Mouse (Mus musculus) brown adipose tissue, adult 24 weeks (tissue): ENCODE data around the gene Palld. TPM values are rescaled to one million over a fixed set of nuclear protein-coding genes. Genes with fewer than 3 reads are reported as not detected.

Experiments used
- H3K27ac ChIP-seq: fragments of 200-500 bp; replicated peaks from 2 replicates; pipeline ENCODE4 v1.5.1; 2012; ENCODE audit warnings: low read depth, mild to moderate bottlenecking, low read length
- H3K4me1 ChIP-seq: fragments of 200-500 bp; 2 replicates; pipeline ENCODE4 v1.6.1; 2012; ENCODE audit warnings: low read length, mixed read lengths; ENCODE audit not compliant: control insufficient read depth, insufficient read depth, insufficient read length
- H3K4me3 ChIP-seq: fragments of 200-500 bp; 2 replicates; pipeline ENCODE4 v1.5.1; 2012; ENCODE audit warnings: low read depth, mild to moderate bottlenecking, low read length, moderate library complexity; ENCODE audit not compliant: insufficient read depth
- polyA plus RNA-seq: library from polyadenylated mRNA; stranded (reverse); fragments of >200 nt; gene quantifications from 2 replicates; pipeline ENCODE4 v1.2.4, GENCODE M21; 2012; ENCODE audit not compliant: missing spikeins, insufficient read depth, insufficient read length

The Palld gene
- polyA plus RNA-seq, 1 experiment, result 14.7 TPM

- Histone ChIP-seq H3K4me3 (no peak overlapping the region), H3K27ac (no peak overlapping the region), H3K4me1 (peaks cover 18% of the 10 kb centered on the region)
Observed at GRCm38 (mm10) chr8:61557036-61557435, 345.5 kb downstream of the Palld start.

- Histone ChIP-seq H3K27ac (no peak overlapping the region), H3K4me1 (peaks cover 18% of the 10 kb centered on the region), H3K4me3 (no peak overlapping the region)
Observed at GRCm38 (mm10) chr8:61556219-61556618, 346.3 kb downstream of the Palld start.

DNA sequence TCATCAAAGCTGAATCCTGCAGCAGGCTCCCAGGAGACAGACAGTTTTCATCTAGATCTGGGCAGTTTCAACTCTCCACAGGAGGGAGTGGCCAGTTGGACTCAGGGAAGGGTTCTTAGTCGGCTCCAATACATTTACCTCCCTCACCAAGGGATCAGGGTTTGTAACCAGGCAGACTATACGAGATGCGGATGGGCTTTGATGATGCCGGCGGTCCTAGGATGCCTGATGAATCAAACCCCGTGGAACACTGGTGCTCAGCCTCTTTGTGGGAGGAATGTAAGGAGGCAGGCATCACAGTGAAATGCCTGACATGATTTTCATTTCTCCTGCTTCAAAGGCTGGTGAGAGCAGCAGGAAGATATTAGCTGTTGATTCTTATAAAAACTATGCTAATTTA lies 347.1 kb downstream of the Palld start:
- H3K27ac ChIP-seq, result no peak overlapping the region

GRCm38 (mm10) chr8:61552755-61553402 lies 349.6 kb downstream of the Palld start:
- Histone ChIP-seq H3K27ac (no peak overlapping the region), H3K4me3 (no peak overlapping the region), H3K4me1 (peaks cover 5% of the 10 kb centered on the region)

More for the DNA sequence above, 347.1 kb downstream of the Palld start:
- peaks cover 17% of the 10 kb centered on the region for H3K4me1 ChIP-seq
- H3K4me3 ChIP-seq, result no peak overlapping the region

- peaks cover 2% of the 10 kb centered on the region; the same call in 1 of the 2 replicates for H3K4me1 ChIP-seq
- H3K27ac ChIP-seq, result no peak overlapping the region
- H3K4me3 ChIP-seq, result no peak overlapping the region
Observed at GRCm38 (mm10) chr8:61552221-61552620, 350.3 kb downstream of the Palld start.

DNA sequence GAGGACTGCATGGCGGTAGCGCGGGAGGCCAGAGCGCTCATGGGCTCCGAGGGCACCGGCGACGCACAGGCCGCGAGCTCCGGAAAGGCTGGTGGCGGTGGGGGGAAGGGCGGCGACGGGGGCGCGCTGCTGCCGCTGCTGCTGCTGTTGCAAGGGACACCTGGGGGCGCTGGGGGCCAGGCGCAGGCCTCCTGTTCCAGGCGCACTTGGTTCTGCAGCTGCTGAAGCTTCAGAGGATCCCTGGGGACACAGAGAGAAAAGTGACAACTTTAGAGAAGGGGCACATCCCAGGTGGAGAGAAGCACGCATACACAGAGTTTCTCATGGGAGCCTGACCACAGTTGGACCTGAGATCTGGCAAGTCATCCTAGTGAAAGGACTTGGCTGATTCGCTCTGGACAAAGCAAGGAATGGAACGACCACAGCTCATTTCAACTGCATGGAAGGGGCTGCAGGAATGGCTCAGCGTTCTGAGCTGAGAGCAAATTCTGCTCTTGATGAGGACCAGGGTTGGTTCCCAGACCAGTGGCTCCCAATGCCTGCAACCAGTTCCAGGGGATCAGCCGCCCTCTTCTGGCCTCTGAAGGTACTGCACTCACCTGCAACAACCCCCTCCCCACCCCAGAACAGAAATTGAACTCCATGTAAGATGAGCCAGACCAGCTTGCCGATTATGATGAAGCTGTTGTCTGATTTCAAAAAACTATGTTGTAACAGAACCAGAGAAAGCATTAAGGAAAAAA lies 352.3 kb downstream of the Palld start:
- Histone ChIP-seq H3K27ac (no peak overlapping the region), H3K4me1 (no peaks in the 10 kb centered on the region), H3K4me3 (no peak overlapping the region)

DNA sequence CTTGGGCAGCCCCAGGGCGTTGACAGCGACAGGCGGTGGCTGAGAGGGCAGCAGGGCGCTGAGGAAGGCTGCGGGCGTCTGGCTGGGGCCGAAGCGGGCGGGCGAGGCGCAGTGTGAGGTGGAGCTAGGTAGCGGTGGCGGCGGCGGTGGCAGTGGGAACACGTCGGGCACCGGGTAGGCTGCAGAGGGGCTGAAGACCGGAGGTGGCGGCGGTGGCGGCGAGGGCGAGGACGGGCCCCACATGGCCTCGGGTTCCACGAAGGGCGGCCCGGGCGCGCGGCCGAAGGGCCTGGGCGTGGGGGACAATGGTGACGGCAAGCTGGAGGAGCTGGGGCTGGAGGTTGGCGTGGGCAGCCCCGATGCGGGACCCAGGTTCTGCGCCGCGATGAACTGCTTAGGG lies 352.9 kb downstream of the Palld start:
- Histone ChIP-seq H3K27ac (no peak overlapping the region), H3K4me1 (no peaks in the 10 kb centered on the region)

GRCm38 (mm10) chr8:61539828-61540500 lies 362.5 kb downstream of the Palld start:
- no peak overlapping the region for H3K27ac ChIP-seq
- H3K4me1 ChIP-seq, result peaks cover 3% of the 10 kb centered on the region; the same call in 1 of the 2 replicates
- no peak overlapping the region for H3K4me3 ChIP-seq

More for the DNA sequence above, 352.9 kb downstream of the Palld start:
- no peak overlapping the region for H3K4me3 ChIP-seq

DNA sequence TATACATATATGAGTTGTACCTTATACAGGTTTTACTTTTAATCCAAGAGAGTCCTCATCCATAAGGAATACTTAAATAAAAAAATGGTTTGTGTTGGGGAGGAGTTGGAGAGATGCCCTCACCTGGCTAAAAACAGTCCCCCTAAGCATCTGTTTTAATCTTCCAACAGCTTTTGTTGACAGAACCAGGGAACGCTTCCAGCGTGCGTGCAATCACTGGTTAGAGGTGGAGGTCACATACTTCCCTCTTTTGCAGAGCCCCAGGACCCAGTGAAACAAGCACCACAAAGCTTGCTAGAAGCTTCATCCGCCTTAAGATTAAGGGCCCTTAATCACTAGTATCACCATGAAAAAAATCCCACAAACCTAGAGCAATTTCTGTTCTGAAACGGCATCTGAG lies 365.0 kb downstream of the Palld start:
- H3K4me3 ChIP-seq, result no peak overlapping the region
- peaks cover 3% of the 10 kb centered on the region; the same call in 1 of the 2 replicates for H3K4me1 ChIP-seq
- no peak overlapping the region for H3K27ac ChIP-seq

DNA sequence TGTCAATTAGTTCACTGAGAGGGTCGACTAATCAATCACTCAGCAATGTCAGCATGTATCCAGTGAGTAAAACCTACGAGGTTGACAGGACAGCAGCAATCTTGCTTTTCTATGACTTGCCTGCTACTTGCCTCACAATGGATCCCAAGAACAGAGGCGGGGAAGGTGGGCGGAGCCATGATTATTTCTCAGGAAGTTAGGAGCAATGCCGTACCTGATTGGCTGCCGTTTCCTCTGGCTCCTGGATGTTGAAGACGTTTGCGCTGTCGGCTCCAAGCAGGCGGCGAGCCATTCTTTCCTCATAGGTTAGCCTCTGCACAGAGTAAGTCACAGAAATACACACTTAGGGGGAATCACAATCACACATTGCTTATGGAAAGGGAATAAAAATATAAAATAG lies 367.0 kb downstream of the Palld start:
- no peak overlapping the region for H3K27ac ChIP-seq
- H3K4me1 ChIP-seq, result peaks cover 3% of the 10 kb centered on the region; the same call in 1 of the 2 replicates
- H3K4me3 ChIP-seq, result no peak overlapping the region

- no peak overlapping the region for H3K27ac ChIP-seq
- peaks cover 3% of the 10 kb centered on the region; the same call in 1 of the 2 replicates for H3K4me1 ChIP-seq
- H3K4me3 ChIP-seq, result no peak overlapping the region
Observed at GRCm38 (mm10) chr8:61533356-61533926, 369.0 kb downstream of the Palld start.

DNA sequence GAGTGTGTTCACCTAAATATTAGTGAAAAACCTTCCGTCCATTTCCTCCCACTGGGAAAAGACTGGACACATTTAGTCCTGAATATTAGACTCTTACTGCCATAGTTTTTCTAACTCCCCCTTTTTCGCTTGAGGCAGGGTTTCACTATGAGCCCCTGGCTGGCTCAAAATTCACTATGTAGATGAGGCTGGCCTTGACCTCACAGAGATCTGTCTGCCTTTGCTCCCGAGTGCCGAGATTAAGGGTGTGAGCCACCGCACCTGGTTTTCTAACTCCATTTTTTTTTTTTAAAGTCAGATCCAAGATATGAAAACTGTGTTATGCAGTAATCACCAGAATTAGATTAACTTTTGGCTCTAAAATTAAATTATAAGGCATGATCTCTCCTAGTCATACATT lies 369.7 kb downstream of the Palld start:
- peaks cover 3% of the 10 kb centered on the region; the same call in 1 of the 2 replicates for H3K4me1 ChIP-seq
- no peak overlapping the region for H3K4me3 ChIP-seq
- no peak overlapping the region for H3K27ac ChIP-seq

GRCm38 (mm10) chr8:61531944-61532795 lies 370.3 kb downstream of the Palld start:
- Histone ChIP-seq H3K4me3 (no peak overlapping the region), H3K4me1 (peaks cover 3% of the 10 kb centered on the region; the same call in 1 of the 2 replicates), H3K27ac (no peak overlapping the region)

DNA sequence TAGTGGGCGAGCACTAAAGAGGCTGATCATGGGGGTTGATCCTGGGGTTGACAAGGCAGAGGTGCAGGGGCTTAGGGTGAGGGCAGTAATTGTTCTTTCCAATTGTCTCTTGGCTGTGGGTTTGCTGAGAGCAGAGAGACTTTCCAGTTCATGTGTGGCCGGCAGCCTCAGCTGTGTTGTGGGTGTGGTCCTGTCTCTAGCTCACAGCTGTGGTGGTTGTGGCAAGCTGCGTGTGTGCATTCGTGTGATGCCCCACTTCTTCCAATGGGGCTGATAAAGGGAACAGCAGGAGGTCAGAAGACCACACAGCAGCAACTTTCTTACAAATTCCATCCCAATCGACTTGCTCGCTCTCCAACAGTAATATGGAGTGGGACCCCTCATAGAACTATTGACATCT lies 373.8 kb downstream of the Palld start:
- no peak overlapping the region for H3K27ac ChIP-seq
- H3K4me1 ChIP-seq, result no peaks in the 10 kb centered on the region
- no peak overlapping the region for H3K4me3 ChIP-seq
